Comparison of ENCODE assay signal across 27 mouse cellular contexts in the genomic region with DNA sequence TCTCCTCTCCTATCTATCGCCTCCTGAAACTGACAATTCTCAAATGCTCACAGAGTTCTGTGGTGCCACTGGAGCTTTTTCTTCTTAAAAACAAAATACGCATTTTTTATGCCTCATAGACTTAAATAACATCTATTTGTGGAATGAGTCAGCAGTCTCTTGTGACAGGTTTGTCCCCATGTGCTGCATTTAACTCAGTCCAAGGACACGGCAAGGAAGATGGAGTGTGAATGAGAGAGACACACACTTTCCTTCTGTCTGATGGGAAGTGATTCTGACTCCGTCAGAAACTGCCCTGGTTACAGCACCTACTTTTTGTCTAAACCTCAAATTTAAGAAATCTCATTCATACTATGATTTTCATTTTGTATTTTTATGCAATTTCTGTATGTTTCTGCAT.
DNase-seq lines count a peak whose midpoint lies in the region; ATAC-seq lines count a peak whose summit lies in the region.
"Had no signal": no experiment of that assay in that cellular context is flagged by ENCODE, and none has a peak within 500 bp of the region (broad histone marks: within the 10 kb centered on the region; RNA-seq: fewer than 3 reads in every experiment).

No protein-coding gene starts in this region.

- no peaks in the 10 kb centered on the region for H3K36me3 ChIP-seq in limb, embryonic 10.5 days
- H3K36me3 ChIP-seq: embryonic facial prominence, embryonic 13.5 days; embryonic facial prominence, embryonic 15.5 days; forebrain, embryonic 10.5 days; forebrain, embryonic 12.5 days had no signal

- H3K4me3 ChIP-seq in limb, embryonic 10.5 days, result no peak overlapping the region
- H3K4me3 ChIP-seq: embryonic facial prominence, embryonic 13.5 days; embryonic facial prominence, embryonic 15.5 days; erythroblast, embryonic 14.5 days; forebrain, embryonic 10.5 days; forebrain, embryonic 12.5 days had no signal

- H3K4me1 ChIP-seq in limb, embryonic 10.5 days, result no peaks in the 10 kb centered on the region
- H3K4me1 ChIP-seq: embryonic facial prominence, embryonic 13.5 days; embryonic facial prominence, embryonic 15.5 days; forebrain, embryonic 10.5 days; forebrain, embryonic 12.5 days had no signal

- H3K27ac ChIP-seq in limb, embryonic 10.5 days, result no peak overlapping the region
- H3K27ac ChIP-seq: embryonic facial prominence, embryonic 13.5 days; embryonic facial prominence, embryonic 15.5 days; forebrain, embryonic 10.5 days; forebrain, embryonic 12.5 days had no signal

- no peaks in the 10 kb centered on the region for H3K9me3 ChIP-seq in limb, embryonic 10.5 days (replicated peaks)
- H3K9me3 ChIP-seq: embryonic facial prominence, embryonic 13.5 days; embryonic facial prominence, embryonic 15.5 days; forebrain, embryonic 10.5 days; forebrain, embryonic 12.5 days had no signal

- peak; percentile 69 for ATAC-seq in frontal cortex, adult (ENCODE audit: low TSS enrichment)
- ATAC-seq: CD4-positive, CD25-positive, alpha-beta regulatory T cell, adult 4 months; forebrain, embryonic 14.5 days; forebrain, embryonic 16.5 days had no signal

- no peaks in the 10 kb centered on the region for H3K27me3 ChIP-seq in limb, embryonic 10.5 days (ENCODE audit: low read depth, poor library complexity, severe bottlenecking)
- H3K27me3 ChIP-seq: embryonic facial prominence, embryonic 13.5 days; embryonic facial prominence, embryonic 15.5 days; forebrain, embryonic 12.5 days had no signal

- intact Hi-C loops in left cerebral cortex, postnatal 14 days (cut with DNase I), result no loop called here

- DNase-seq in frontal cortex, postnatal 14 days (ENCODE audit: low spot score in 2 of 2), result no peak
- DNase-seq in left cerebral cortex, postnatal 14 days (ENCODE audit: low spot score in 2 of 2), result peak; percentile 15 to 43
- DNase-seq in left cerebral cortex, adult 8-10 months (ENCODE audit: low spot score in 2 of 2), result no peak
- DNase-seq in right cerebral cortex, adult 2 months (ENCODE audit: low spot score in 2 of 2), result peak; percentile 10 to 34
- DNase-seq in right cerebral cortex, postnatal 36 days (ENCODE audit: low spot score in 2 of 2), result no peak
- DNase-seq in telencephalon, adult 2 months (ENCODE audit: low read depth, low spot score), result peak; percentile 24
- DNase-seq in limb, embryonic 10.5 days (ENCODE audit: low spot score), result no peak
- DNase-seq: adrenal gland, adult 8-10 months; adrenal gland, postnatal 14 days; adrenal gland, postnatal 36 days; B cell, adult 2 months; cerebellum, adult 11 months; cerebellum, adult 18-20 months; cerebellum, adult 8-10 months; cerebellum, adult 9-11 months; cerebellum, postnatal 14 days; cerebellum, postnatal 36 days; embryo, embryonic 11 days had no signal

- 86% methylated on average over 4 of the region's 4 CpGs for WGBS in limb, embryonic 10.5 days

Comparison
In these comparisons a context has a peak if more than half of its experiments do, and no peak if none do; other contexts are left out.
1. DNase-seq: peak in left cerebral cortex, postnatal 14 days (2 of 2), right cerebral cortex, adult 2 months (2 of 2) and telencephalon, adult 2 months (single experiment); none in frontal cortex, postnatal 14 days (0 of 2), left cerebral cortex, adult 8-10 months (0 of 2), right cerebral cortex, postnatal 36 days (0 of 2) and limb, embryonic 10.5 days (single experiment).